Mouse (Mus musculus) right cerebral cortex, adult 18-20 months (tissue): ENCODE measurements at regions not wholly inside any gene's neighbourhood (a gene's known extent, or its start where the extent isn't known, plus 50 kb on each side); places are given as distances from the start of the nearest gene placed in this dataset.

ENCODE experiments used
- DNase-seq: peaks from one replicate; pipeline ENCODE4 v3.0.0; 2022; ENCODE audit warnings: mixed read lengths

- DNase-seq = peak; percentile 75
Measured at GRCm38 (mm10) chr3:35102715-35103591, 452.7 kb downstream of the Sox2 start.

DNA sequence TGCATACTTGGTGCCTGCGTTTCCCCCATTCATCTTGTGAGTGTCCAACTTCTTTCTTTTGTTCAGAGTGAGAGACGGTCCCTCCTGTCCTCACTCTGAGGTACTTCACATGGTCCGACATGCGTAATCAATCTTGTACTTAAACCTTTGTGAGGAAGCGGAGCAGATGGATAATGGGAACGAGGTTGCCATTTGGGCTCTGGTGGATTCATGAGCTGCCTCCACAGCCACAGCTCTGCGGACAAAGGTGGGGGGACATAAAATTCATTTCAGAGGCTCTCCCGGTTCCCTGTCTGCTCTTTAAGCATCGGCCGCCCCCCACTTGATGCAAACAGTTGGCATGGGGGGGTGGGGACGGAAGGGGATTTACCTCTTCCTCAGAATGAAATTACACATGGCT, 454.7 kb downstream of the Sox2 start:
- no peak for DNase-seq

DNA sequence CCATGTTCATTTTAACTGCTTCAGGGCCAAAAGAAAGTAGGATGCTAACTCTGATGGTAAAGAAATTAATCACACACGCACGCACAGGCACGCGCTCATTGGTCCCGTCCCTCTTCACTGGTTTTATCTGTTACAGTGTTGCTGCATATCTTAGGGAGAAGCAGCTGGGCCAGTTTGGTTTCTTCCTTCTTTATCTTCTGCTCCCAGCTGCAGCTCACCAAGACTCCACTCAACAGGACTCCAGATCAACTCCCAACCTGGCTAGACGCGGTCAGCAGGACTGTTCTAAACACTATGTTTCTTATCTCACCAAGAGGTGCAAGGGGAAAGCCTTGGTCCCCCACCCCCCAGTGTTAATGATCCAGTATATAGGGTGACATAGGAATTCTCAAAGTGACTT, 455.9 kb downstream of the Sox2 start:
- no peak for DNase-seq

DNA sequence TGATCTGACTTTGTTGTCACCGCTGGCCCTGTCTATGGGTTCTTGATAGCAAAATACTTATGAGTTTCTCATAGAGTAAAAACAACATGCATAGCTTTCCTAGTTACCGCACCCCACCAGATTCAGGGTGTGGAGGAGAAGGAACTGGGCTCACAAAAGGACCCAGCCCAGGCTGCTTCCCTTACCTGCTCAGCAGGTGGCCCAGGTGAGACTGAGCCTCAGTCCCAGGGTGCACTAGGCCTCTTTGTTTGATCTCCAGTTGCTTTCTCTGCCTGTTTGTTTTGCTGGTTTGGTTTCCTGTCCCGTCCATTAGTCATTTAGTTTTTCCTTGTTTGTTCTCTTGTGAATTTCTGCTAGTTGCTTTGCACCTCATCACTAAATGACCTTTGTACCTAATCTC, 483.3 kb downstream of the Sox2 start:
- no peak for DNase-seq

DNA sequence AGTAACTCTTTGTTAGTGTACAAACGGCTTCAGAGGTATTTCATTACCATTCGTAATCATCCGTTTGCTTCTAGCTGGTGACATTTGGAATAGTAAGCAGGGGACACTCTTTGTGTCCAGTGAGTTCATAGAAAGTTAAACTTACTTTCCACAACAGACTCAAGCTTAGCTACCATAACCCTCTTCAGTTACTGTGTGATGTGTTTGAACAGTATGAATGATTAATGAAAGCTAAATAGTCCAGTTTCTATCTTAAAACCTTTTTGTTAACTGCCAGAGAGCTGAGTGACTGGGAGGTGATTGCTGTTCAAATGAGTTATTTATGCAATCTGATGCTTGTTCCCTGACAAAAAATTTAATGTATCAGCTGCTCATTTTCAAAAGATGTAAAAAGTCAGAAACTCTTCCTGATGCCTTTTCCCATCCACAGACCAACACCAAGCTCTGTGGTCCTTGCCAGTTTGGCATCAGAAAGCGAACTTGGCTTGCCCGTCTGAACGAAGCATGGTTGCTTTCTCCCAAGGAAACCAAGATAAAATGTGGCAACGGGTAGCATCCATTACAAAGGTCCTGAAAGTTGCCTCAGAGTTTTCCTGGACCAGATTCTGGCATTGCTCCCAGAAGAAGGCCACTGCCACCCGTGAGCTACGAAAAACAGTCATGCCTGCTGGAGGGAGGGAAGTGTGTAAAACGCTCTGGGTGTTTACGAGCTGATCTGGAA, 491.5 kb downstream of the Sox2 start:
- DNase-seq = no peak

GRCm38 (mm10) chr3:35142683-35143082, 492.5 kb downstream of the Sox2 start:
- DNase-seq = no peak

DNA sequence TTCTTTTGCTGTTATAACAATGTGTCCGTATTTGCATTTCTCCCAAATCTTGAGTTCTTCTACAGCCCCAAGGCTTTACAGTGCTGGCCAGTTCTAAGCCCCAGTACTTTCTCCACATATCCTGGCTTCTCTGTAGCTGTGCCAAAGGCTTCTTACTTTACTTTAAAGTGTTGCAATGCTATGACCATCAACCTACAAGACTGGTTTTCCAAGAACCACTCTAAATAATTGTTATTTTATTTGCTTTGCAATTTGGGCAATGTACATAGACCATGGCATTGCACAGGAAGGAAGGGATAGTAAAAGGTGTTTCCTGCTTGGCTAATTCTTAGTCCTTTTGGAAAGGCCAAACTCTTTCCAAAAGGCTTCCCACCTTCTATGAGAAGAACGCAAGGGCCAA, 495.4 kb downstream of the Sox2 start:
- DNase-seq = no peak

DNA sequence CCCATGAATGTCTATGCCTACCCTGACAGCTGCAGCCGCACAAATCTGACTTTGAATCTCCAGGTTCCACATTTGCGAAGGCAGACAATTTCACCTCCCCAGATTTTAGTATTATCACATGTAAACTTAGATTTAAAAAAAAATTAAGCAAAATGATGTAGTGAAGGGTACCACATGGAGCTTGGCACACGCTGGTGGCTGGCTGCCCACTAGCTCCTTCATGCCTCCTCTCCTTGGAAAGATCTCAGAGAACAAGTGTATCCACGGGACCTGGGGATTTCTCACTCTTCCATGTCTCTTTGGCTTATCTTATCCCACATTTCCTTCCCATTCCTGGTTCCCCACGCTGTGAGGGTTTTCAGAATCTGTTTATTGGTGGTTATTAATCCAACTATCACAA, 496.5 kb downstream of the Sox2 start:
- DNase-seq = no peak

DNA sequence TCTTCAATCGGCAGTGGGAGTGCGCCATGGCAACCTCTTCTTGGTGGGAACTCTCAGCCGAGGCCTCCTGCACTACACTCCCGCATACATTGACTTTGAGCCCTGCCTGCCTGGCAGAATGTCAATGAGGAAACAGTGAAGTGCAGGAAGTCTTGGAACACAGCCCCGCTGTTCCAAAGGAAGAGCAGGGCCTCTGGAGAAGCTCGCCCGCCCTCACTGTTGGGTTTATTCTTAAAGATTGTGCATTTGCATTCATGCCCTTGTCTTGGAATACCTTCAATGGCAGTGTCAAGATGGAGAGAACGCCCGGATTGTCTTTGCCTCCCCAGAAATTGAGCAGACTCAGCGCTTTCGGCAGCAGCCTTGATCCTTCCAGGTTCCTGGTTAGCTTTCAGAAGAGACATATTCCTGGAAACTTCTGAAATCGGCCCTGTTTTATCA, 499.1 kb downstream of the Sox2 start:
- DNase-seq = peak; percentile 56

DNA sequence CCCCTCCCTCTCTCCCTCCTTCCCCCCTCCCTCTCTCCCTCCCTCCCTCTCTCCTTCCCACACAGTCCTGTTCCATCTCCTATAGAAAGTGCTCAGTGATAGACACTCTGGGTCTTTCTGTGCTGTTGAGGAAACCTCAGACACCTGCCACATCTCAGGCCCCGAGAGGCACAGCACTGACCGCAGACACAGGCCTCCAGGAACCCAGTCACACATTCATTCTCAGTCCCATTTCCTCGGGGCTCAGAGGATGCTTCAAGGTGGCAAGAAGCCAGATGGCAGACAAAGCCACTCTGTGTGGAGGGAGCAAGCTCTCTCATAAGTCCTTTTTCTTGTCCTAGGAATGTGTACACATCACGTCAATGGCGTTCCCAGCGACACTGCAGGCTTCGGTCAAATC, 502.0 kb downstream of the Sox2 start:
- no peak for DNase-seq

- DNase-seq = no peak
Measured at GRCm38 (mm10) chr3:35154266-35154665, 504.1 kb downstream of the Sox2 start.

DNA sequence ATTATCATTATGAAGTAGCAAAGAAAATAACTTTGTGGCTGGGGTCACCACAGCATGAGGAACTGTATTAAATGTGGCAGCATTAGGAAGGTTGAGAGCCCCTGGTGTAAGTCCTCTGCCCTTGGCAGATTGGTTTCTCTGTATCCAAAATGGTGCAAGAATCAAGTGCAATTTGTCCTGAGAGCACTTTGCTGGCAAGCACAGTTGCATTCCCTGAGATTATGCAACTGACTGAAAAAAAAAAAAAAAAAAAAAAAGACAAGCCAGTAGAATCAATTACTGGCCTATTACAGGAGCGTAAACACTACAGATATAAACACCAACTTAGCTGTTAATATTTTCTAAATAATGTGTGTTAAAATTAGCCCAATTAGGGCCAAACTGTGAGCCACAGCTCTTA, 518.5 kb downstream of the Sox2 start:
- no peak for DNase-seq

- no peak for DNase-seq
Measured at GRCm38 (mm10) chr3:35178759-35179440, 528.7 kb downstream of the Sox2 start.

GRCm38 (mm10) chr3:35208526-35208925, 545.4 kb upstream of the Atp11b start:
- no peak for DNase-seq

GRCm38 (mm10) chr3:35219394-35219793, 534.5 kb upstream of the Atp11b start:
- no peak for DNase-seq

DNA sequence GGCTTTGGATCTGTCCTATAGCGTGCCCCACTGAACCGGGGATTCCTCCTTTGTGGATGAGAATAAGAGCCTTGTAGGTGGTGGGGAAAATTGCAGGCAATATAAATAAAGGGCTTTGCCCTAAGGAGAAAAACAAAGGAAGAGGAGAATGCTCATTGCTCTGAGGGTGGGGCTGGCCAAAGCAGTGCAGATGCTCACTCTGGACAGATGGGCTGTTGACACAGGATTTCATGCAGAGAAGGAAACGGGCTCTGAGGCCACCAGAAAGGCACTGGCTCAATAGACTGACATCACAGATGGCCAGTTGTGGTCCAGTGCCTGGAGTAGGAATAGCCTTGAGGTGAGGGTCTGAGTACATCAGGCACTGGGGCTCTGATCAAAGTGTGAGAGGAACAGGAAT, 532.7 kb upstream of the Atp11b start:
- no peak for DNase-seq

- no peak for DNase-seq
Measured at GRCm38 (mm10) chr3:35222251-35222650, 531.7 kb upstream of the Atp11b start.

- peak; percentile 12 for DNase-seq
Measured at GRCm38 (mm10) chr3:35225051-35225701, 528.7 kb upstream of the Atp11b start.

DNA sequence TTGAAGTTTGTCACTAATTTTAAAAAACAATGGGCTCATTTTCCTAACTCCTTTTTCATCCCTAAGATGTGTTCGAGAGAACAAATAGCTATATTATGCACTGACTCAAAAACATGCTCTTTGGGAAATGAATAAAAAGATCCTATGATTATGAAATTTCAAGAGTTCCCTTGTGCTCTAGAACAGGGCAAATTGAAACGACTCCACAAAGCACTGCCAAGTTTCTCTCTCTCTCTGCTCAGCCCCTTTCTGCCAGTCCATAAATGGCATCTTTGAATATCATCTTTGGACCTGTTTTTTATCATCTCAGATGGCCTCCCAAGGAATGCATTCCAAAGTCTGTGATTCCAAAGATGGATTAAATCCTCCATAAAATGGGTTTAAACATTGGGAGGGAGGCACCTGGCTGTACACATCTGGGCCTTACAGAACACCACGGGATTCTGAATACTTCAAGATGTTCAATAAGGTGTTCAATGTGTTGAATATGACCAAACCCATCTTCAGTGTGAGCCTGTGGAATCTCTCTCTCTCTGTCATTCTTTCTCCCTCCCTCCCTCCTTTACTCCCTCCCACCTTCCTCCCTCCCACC, 528.0 kb upstream of the Atp11b start:
- DNase-seq = no peak

- no peak for DNase-seq
Measured at GRCm38 (mm10) chr3:35231158-35231928, 522.6 kb upstream of the Atp11b start.

DNA sequence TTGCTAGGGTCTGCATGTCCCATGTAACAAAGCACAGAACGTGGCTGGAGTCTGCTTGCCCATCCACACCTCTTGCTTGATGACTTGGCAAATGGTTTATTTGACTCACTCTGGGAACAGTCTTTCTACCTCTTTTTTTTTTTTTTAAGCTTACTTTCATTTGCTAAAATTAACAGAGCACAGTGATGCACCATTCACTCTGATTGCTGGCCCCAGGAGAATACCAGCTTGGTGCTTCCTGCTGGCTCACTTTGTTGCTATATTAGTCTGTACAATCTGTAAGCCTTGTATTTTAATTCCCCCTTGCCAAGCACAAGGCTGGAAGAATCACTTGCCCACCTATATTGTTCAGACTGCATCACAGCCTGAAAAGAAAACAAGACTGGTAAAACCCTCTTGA, 521.4 kb upstream of the Atp11b start:
- DNase-seq = peak; percentile 3

DNA sequence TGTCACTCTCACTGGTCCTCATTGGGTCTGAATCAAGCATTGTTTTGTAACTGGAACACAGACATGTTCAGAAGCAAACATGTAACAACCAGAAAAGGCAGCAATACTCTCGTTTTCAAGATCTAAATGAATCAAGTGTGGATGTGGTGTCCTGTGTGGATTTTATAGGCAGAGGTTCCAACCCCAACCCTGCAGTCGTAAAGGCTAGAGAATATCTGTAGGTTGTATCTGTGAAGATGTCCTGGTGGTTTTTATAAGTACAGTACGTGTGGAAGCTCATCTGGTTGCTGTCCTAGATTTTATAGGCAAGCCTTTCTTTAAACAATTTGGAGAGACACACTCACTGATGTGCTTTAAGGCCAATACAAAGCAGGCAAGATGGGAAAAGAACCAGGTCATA, 518.8 kb upstream of the Atp11b start:
- DNase-seq = no peak
